In the genomic region with DNA sequence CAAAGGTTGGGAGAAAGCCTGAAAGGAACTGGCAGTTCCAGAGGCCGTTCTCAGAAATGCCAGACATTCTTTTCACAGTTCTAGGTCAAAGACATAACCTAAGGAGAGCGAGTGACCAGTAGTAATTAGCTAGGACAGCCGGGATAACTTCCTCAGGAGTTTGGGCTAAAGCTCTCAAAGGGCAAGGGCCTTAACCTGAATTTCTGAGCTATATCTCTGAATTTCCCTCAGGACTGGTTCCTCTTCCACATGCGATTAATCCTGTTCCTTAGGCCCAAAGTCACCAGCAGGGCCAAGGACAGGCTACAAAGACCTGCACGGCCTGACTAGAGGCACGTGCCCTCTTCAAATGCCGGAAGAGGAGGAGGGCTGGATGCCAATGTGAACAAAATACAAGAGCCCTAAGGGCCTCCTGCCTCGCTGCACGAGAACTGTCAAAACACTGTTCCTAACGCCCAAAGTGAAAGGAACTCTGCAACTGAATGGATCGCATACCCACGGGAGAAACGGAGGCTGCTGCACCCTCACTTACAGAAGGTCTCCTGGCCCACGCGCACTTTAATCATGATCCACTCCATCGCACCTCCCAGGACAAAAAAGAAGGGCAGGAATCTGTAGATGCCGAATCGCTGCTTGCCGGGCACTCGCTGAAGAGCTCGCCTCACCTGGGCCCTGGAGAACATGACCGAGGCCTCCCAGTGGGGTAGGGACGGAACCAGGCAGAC, we compare ENCODE assay signal across 7 mouse cellular contexts. TPM values are rescaled to one million over a fixed set of nuclear protein-coding genes. Genes with fewer than 3 reads are reported as not detected.
DNase-seq lines count a peak whose midpoint lies in the region; ATAC-seq and TF ChIP-seq lines count a peak whose summit lies in the region.

No protein-coding gene starts in this region.

- no peaks in the 10 kb centered on the region for H3K9me3 ChIP-seq in ES-E14 (ENCODE audit: control insufficient read depth, insufficient read depth, low read depth, low read length)
- H3K9me3 ChIP-seq in heart, embryonic 15.5 days (replicated peaks) = no peaks in the 10 kb centered on the region
- no peaks in the 10 kb centered on the region for H3K9me3 ChIP-seq in stomach, embryonic 14.5 days (ENCODE audit: control insufficient read depth, low read depth, low read length)

- WGBS in heart, embryonic 15.5 days = under 1% methylated on average over 23 of the region's 23 CpGs
- under 1% methylated on average over 23 of the region's 23 CpGs for WGBS in stomach, embryonic 14.5 days

- peak overlapping the region; percentile 77 for H3K4me2 ChIP-seq in heart, embryonic 15.5 days
- H3K4me2 ChIP-seq in stomach, embryonic 14.5 days (replicated peaks; ENCODE audit: low read depth, low read length) = peak overlapping the region; percentile 85

- in situ Hi-C loops in ES-E14 (cut with MboI; ENCODE audit: low sequenced_read_pairs in 2 of 2, unreplicated experiment in 2 of 2) = no loop called here

- peak; percentile 23; the same call in 1 of the 2 replicates for ATAC-seq in heart, embryonic 15.5 days (replicated peaks; ENCODE audit: insufficient number of reproducible peaks, insufficient read depth, low FRiP score, low read depth)
- ATAC-seq in stomach, embryonic 14.5 days (ENCODE audit: insufficient number of reproducible peaks, insufficient read depth, low FRiP score, low read depth) = no peak

- H3K36me3 ChIP-seq in ES-E14 (ENCODE audit: control insufficient read depth, insufficient read depth, low read length, poor library complexity, severe bottlenecking) = peaks cover 2% of the 10 kb centered on the region; the same call in 1 of the 2 replicates
- peaks cover 11% of the 10 kb centered on the region for H3K36me3 ChIP-seq in heart, embryonic 15.5 days
- no peaks in the 10 kb centered on the region for H3K36me3 ChIP-seq in stomach, embryonic 14.5 days (ENCODE audit: control insufficient read depth, insufficient read depth, low read length)

- H3K27ac ChIP-seq in ES-E14 (ENCODE audit: insufficient read depth, low read depth, low read length, poor library complexity, severe bottlenecking) = 0 out of 2 replicates have a peak overlapping the region, but pooled peaks have one; percentile 10
- peak overlapping the region; percentile 95 for H3K27ac ChIP-seq in heart, embryonic 15.5 days
- peak overlapping the region; percentile 74; the same call in 1 of the 2 replicates for H3K27ac ChIP-seq in stomach, embryonic 14.5 days (ENCODE audit: low read length)

- peak; percentile 71 for DNase-seq in CD4-positive, CD25-positive, alpha-beta regulatory T cell, adult 2 months (ENCODE audit: low read depth, low spot score)
- DNase-seq in ES-E14 (ENCODE audit: low read depth, low spot score) = no peak
- peak; percentile 50 for DNase-seq in embryo, embryonic 9.5 days (ENCODE audit: extremely low spot score)
- DNase-seq in kidney, postnatal 10 days = peak; percentile 68
- DNase-seq in lung, postnatal 4 days = peak; percentile 76 to 86

- peak overlapping the region; percentile 87 for H3K9ac ChIP-seq in ES-E14 (ENCODE audit: insufficient read depth, low read depth, low read length, poor library complexity, severe bottlenecking)
- H3K9ac ChIP-seq in heart, embryonic 15.5 days = peak overlapping the region; percentile 77
- peak overlapping the region; percentile 52 for H3K9ac ChIP-seq in stomach, embryonic 14.5 days (replicated peaks; ENCODE audit: low read depth, low read length)

- peak overlapping the region; percentile 87 to 92 for H3K4me3 ChIP-seq in ES-E14 (ENCODE audit: insufficient read depth in 1 of 2, low read depth in 1 of 2, low read length in 2 of 2, poor library complexity in 1 of 2, severe bottlenecking in 1 of 2)
- peak overlapping the region; percentile 75 for H3K4me3 ChIP-seq in heart, embryonic 15.5 days
- H3K4me3 ChIP-seq in stomach, embryonic 14.5 days (ENCODE audit: low read depth, low read length) = peak overlapping the region; percentile 66

- no peaks in the 10 kb centered on the region for H3K27me3 ChIP-seq in heart, embryonic 15.5 days
- no peaks in the 10 kb centered on the region for H3K27me3 ChIP-seq in stomach, embryonic 14.5 days (ENCODE audit: control insufficient read depth, insufficient read depth, low read length)

- peaks cover 5 to 16% of the 10 kb centered on the region in 2 experiments; a peak in 3 of 4 replicates for H3K4me1 ChIP-seq in ES-E14 (ENCODE audit: control insufficient read depth in 2 of 2, insufficient read depth in 2 of 2, low read length in 2 of 2, poor library complexity in 1 of 2)
- H3K4me1 ChIP-seq in heart, embryonic 15.5 days (replicated peaks) = peaks cover 54% of the 10 kb centered on the region
- H3K4me1 ChIP-seq in stomach, embryonic 14.5 days (ENCODE audit: control insufficient read depth, insufficient read depth, low read length) = peaks cover 30% of the 10 kb centered on the region

TF ChIP-seq in ES-E14, 5 proteins besides CTCF, POLR2A, EP300 and RAD21:
- no peak for TF ChIP-seq MAFK (IDR thresholded peaks at IDR 0.05; ENCODE audit: insufficient read depth, low read depth, low read length)
- TF ChIP-seq ZC3H11A (IDR thresholded peaks at IDR 0.05; ENCODE audit: borderline replicate concordance, low read depth, low read length) = no peak
- no peak for TF ChIP-seq HCFC1 (IDR thresholded peaks at IDR 0.05; ENCODE audit: borderline replicate concordance, insufficient read depth, low read length)
- TF ChIP-seq CHD2 (IDR thresholded peaks at IDR 0.05; ENCODE audit: low read depth, low read length) = no peak
- no peak for TF ChIP-seq ZNF384 (IDR thresholded peaks at IDR 0.05; ENCODE audit: low read depth, low read length)
TF ChIP-seq in ES-E14: peak in this region for 0.

RNA-seq across cellular contexts. Expression of a gene that starts 0.5 kb away (rescaled TPM):
- 43.3 and 45.3 TPM in 2 replicates for total RNA-seq in ES-E14 (2012; rRNA removed)
- polyA plus RNA-seq in heart, embryonic 15.5 days (2015; fragmentation: Nextera tagmentation; extraction: Ambion mirVana) = 75.6 and 94.1 TPM in 2 replicates
- polyA plus RNA-seq in stomach, embryonic 14.5 days (2014; fragmentation: Nextera tagmentation; extraction: Ambion mirVana) = 65.0 and 80.1 TPM in 2 replicates

RNA-seq across cellular contexts. Expression of a gene that starts 2.6 kb away (rescaled TPM):
- 151 and 155 TPM in 2 replicates for total RNA-seq in ES-E14 (2012; rRNA removed)
- 278 and 339 TPM in 2 replicates for polyA plus RNA-seq in heart, embryonic 15.5 days (2015; fragmentation: Nextera tagmentation; extraction: Ambion mirVana)
- polyA plus RNA-seq in stomach, embryonic 14.5 days (2014; fragmentation: Nextera tagmentation; extraction: Ambion mirVana) = 324 and 357 TPM in 2 replicates

RNA-seq across cellular contexts. Expression of a gene that starts 40.2 kb away (rescaled TPM):
- total RNA-seq in ES-E14 (2012; rRNA removed) = 1.3 and 2.0 TPM in 2 replicates
- polyA plus RNA-seq in heart, embryonic 15.5 days (2015; fragmentation: Nextera tagmentation; extraction: Ambion mirVana) = 43.7 and 46.8 TPM in 2 replicates
- polyA plus RNA-seq in stomach, embryonic 14.5 days (2014; fragmentation: Nextera tagmentation; extraction: Ambion mirVana) = 48.3 and 54.4 TPM in 2 replicates

Comparison
In these comparisons a context has a peak if more than half of its experiments do, and no peak if none do; other contexts are left out.
1. H3K27ac ChIP-seq: peak in every context shown above with its lines; median percentile 95 in heart, embryonic 15.5 days; 74 in stomach, embryonic 14.5 days; 10 in ES-E14.